Mouse (Mus musculus) kidney, postnatal 10 days (tissue): ENCODE measurements at regions not wholly inside any gene's neighbourhood (a gene's known extent, or its start where the extent isn't known, plus 50 kb on each side); places are given as distances from the start of the nearest gene placed in this dataset.

ENCODE experiments used
- DNase-seq: peaks from one replicate; pipeline ENCODE4 v3.0.0; 2021; ENCODE audit warnings: mixed read lengths

DNA sequence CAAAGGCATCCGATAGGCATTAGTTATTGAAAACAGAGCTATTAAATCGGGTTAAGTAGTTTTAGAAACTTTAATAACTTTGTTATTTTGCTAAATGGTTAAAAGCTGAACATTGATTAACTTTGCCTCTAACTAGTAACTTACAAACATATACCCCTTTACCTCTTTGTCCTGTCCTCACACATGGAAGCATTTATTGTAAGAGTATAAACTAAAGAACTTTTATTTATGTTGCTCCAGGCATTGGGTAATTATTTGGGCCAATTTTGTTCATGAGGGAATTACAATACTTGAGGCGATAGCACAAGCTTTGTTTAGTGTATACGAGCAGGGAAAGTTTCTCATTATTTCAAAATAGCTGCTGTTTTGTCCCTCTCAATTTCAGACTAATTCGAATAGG, 328.4 kb upstream of the Gm9008 start:
- no peak for DNase-seq

DNA sequence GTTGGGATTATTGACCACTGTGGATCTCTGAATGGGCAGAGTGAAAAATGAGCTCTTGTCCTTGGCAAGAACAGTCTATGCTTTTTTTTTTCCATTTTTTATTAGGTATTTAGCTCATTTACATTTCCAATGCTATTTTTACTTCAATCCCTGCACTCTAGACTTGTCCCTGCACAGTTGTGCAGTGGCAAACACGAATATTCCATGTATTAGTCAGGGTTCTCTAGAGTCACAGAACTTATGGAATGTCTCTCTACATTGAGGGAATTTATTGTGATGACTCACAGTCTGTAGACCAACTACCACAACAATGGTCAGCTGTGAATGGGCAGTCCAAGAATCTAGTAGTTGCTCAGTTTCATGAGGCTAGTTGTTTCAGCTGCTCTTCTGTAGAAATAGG, 305.4 kb upstream of the Gm9008 start:
- DNase-seq: no peak

DNA sequence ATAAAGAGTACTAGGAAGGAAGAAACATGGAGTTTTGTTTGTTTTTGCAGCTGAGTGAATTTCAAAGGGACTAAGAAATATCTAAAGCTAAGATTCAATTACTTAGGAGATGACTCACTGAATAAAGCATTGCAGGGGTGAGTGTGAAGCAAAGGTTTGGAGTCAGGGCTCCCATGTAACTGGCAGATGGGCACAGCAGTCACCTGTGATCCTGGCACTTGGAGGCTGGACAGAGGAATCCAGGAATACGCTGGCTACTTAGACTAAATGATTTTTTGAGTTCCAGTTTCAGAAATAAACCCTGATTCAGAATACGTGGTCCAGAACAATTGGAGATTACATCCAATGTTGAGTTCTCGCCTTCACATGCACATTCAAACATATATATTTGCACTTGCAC, 282.6 kb upstream of the Gm9008 start:
- DNase-seq: no peak

DNA sequence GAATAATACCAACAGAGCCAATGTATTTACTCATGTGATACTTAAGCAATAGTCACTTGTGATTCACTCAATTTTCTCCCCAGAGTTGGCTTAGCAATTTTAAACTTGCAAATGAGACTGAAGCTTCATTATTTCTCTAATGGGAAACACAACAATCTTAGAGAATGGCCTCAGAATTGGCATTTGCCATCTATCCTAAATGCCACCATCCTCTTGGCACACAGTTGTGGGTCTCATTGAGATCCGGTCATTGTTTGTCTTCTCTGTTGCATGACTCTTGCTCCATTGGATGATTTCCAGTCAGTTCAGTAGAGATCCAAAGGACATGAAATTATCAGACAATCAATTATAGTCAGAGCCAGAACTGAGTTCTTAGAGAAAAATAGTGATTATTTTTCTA, 280.6 kb upstream of the Gm9008 start:
- DNase-seq: no peak

DNA sequence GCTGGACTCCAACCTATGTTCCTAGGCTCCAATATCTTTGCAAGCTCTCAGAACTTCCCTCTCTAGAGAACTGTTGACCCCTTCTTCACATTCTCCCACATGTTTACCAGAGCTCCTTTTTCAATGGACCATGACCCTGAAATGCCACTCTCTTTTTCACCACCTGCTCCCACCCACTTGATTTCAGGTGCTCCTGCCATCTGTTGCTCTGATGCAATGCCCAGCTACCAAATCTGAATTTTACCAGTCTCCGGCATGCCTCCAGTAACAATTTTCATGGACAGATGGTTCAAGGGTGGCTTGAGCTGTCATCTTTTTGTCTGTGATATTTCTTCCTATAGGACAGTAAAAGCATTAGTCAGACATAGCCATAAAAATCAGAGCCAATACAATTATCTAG, 279.5 kb upstream of the Gm9008 start:
- DNase-seq: no peak

DNA sequence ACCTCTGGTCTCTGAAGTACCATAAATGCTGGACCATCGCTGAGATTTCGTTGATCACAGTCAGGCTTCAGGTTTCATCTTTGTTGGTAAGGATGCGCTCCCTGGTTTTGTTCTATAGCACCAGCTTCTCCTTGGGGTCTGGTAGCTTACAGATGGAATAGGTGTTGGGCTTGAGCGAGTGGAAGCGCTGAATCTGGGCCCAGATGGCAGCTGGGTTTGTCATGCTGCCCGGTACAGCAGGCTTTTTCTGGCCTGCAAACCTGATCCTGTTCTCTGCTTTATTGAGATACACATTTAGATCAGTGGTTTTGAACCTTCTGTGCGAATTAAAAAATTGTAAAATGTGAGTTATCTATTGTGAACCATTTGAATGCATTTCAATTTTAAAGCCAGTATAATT, 266.3 kb upstream of the Gm9008 start:
- DNase-seq: no peak

DNA sequence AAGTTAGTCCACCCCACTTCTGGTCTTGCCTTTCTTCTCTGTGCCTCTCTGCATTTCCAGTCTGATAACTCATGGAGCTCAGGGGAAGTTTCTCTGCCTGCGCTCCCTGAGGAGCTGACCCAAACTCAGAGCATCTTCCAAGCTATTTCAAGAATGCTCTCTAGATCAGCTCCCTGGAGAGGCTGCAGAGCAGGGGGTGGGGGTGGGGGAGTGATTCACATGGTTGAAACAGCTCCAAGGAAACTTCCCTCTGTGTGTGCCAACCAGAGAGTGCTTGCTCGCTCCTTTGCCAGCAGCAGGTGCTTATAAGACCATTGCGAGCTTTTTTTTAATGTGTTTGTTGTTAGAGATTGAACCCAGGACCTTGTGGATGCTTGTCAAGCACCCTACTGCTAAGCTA, 257.3 kb upstream of the Gm9008 start:
- peak; percentile 46 for DNase-seq
